Mouse (Mus musculus) midbrain, embryonic 15.5 days (tissue): ENCODE measurements around the gene Ctsl. TPM values are rescaled to one million over a fixed set of nuclear protein-coding genes. Genes with fewer than 3 reads are reported as not detected.
A peak's percentile ranks its signal among the peaks of the same experiment; 100 is the strongest.

Experiments
- ATAC-seq: fragments of 200-750 bp; cut with Nextera tagmentation; replicated peaks from 2 replicates; pipeline ENCODE4 v1.8.0; 2017; ENCODE audit warnings: moderate TSS enrichment
- H3K27ac ChIP-seq: fragments of 300-500 bp; sonication (generic); 2 replicates; pipeline ENCODE4 v1.5.1; 2015; ENCODE audit warnings: mild to moderate bottlenecking, inconsistent platforms
- H3K27me3 ChIP-seq: fragments of 300-500 bp; sonication (generic); replicated peaks from 2 replicates; pipeline ENCODE4 v1.6.1; 2015; ENCODE audit warnings: inconsistent platforms
- H3K36me3 ChIP-seq: fragments of 300-500 bp; sonication (generic); replicated peaks from 2 replicates; pipeline ENCODE4 v1.6.1; 2015; ENCODE audit warnings: inconsistent platforms
- H3K4me1 ChIP-seq: fragments of 300-500 bp; sonication (generic); 2 replicates; pipeline ENCODE4 v1.6.1; 2015; ENCODE audit warnings: inconsistent platforms
- H3K4me2 ChIP-seq: fragments of 300-500 bp; sonication (generic); 2 replicates; pipeline ENCODE4 v1.6.1; 2015; ENCODE audit warnings: inconsistent platforms, mild to moderate bottlenecking, moderate library complexity
- H3K4me3 ChIP-seq: fragments of 300-500 bp; sonication (generic); 2 replicates; pipeline ENCODE4 v1.5.1; 2015; ENCODE audit warnings: mild to moderate bottlenecking, inconsistent platforms
- H3K9ac ChIP-seq: fragments of 300-500 bp; sonication (generic); 2 replicates; pipeline ENCODE4 v1.6.1; 2015; ENCODE audit warnings: mild to moderate bottlenecking, inconsistent platforms
- H3K9me3 ChIP-seq: fragments of 300-500 bp; sonication (generic); 2 replicates; pipeline ENCODE4 v1.6.1; 2016; ENCODE audit warnings: inconsistent platforms
- WGBS: fragments of 180-500 bp; shearing (Covaris S2); methylation state at CpG from one replicate; pipeline ENCODE4 v1.1.7; 2015; ENCODE audit warnings: mixed read lengths; 5-methylcytosine and 5-hydroxymethylcytosine counted together
- polyA plus RNA-seq: library from polyadenylated mRNA; unstranded; fragments of >200 nt; fragmentation: Nextera tagmentation; extraction: Ambion mirVana; gene quantifications from 2 replicates; pipeline ENCODE4 v1.2.1, GENCODE M21; 2015

Gene Ctsl
- polyA plus RNA-seq, 1 experiment from 2014 or later, result 134 TPM

DNA sequence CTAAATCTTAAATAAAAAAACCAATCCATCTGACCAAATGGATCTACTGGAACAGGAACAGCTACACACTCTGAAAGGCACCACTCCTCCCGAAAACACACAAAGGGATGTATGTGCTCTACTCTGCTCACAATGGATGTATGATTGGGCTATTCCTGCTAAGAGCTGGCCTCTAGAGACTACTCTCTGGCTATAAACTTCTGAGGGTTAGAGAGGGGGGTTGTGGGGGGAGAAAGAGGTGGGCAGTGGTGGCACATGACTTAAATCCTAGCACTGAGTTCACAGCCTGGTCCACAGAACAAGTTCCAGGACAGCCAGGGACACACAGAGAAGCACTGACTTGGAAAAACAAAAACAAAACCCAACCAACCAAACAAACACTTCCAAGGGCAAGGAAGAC, 2.1 kb downstream of the Ctsl start:
- Histone ChIP-seq H3K4me3 (no peak overlapping the region), H3K27ac (no peak overlapping the region), H3K4me1 (peaks cover 14% of the 10 kb centered on the region), H3K4me2 (peak overlapping the region; percentile 93), H3K9me3 (no peaks in the 10 kb centered on the region), H3K36me3 (peaks cover 18% of the 10 kb centered on the region), H3K9ac (no peak overlapping the region), H3K27me3 (no peaks in the 10 kb centered on the region)
- no peak for ATAC-seq
- WGBS, result 93% methylated on average over 1 of the region's 1 CpGs

DNA sequence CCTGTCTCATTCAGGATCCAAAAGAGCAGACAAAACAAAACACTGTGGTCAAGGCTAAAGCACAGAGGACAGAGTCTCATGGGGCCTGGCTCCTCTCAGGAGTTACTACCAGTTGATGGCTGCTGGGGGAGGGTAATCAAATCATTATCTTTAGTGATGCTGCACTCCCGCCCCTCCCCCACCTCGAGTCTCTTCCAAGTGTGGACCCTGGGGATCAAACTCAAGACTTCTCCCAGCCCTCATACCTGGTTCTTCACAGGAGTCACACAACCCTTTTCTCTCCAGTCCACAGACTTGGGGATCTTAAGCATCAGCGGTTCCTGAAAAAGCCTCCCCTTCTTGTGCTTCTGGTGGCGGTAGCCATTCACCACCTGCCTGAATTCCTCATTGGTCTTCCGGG, 3.1 kb downstream of the Ctsl start:
- Histone ChIP-seq H3K27ac (no peak overlapping the region), H3K9me3 (no peaks in the 10 kb centered on the region), H3K4me1 (peaks cover 14% of the 10 kb centered on the region), H3K4me3 (no peak overlapping the region), H3K27me3 (no peaks in the 10 kb centered on the region), H3K4me2 (no peak overlapping the region), H3K9ac (no peak overlapping the region), H3K36me3 (peaks cover 19% of the 10 kb centered on the region)
- WGBS, result 96% methylated on average over 5 of the region's 5 CpGs
- ATAC-seq, result no peak

DNA sequence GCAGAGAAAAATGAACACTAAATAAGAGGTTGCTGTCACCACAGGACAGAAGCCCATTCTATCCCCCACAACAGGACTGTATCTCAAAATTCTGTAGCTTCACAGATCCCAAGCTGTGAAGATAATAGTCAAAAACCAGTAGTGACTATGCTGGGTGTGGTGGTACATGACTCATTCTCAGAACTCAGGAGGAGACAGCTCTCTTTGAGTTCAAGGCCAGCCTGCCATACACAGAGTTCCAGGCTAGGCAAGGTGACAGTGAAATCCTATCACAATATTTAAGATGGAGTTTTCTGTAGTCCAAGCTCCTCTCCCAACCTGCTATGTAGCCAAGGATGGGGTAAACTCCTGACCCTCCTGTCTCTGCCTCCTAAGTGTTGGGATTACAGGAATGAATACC, 5.4 kb downstream of the Ctsl start:
- Histone ChIP-seq H3K27me3 (no peaks in the 10 kb centered on the region), H3K4me3 (no peak overlapping the region), H3K4me1 (peaks cover 14% of the 10 kb centered on the region), H3K9me3 (no peaks in the 10 kb centered on the region), H3K4me2 (no peak overlapping the region), H3K36me3 (peaks cover 21% of the 10 kb centered on the region), H3K9ac (no peak overlapping the region), H3K27ac (no peak overlapping the region)
- no peak for ATAC-seq

DNA sequence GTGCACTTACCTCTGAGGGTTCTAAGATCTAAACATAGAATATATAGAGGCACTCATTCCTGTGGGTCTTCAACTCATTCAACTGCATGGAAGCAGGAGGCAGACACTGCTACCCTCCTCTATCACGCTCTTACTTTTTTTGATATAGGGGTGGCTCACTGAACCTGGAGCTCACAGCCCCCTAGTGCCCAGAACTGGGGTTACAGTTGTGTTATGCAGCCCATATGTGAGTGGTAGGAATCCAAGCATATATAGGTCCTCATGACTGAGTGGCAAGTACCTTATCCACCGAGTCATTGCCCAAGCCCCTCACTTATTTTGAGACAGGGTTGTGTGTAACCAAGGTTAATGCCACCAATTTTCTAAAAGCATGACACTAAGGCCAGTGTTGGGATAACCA, 6.4 kb downstream of the Ctsl start:
- H3K9ac ChIP-seq, result no peak overlapping the region
- no peak overlapping the region for H3K4me3 ChIP-seq
- no peak overlapping the region for H3K4me2 ChIP-seq
- H3K36me3 ChIP-seq, result peaks cover 21% of the 10 kb centered on the region
- WGBS, result 85% methylated on average over 2 of the region's 2 CpGs
- no peak overlapping the region for H3K27ac ChIP-seq
- no peaks in the 10 kb centered on the region for H3K9me3 ChIP-seq
- peaks cover 8% of the 10 kb centered on the region for H3K4me1 ChIP-seq
- no peak for ATAC-seq
- H3K27me3 ChIP-seq, result no peaks in the 10 kb centered on the region

DNA sequence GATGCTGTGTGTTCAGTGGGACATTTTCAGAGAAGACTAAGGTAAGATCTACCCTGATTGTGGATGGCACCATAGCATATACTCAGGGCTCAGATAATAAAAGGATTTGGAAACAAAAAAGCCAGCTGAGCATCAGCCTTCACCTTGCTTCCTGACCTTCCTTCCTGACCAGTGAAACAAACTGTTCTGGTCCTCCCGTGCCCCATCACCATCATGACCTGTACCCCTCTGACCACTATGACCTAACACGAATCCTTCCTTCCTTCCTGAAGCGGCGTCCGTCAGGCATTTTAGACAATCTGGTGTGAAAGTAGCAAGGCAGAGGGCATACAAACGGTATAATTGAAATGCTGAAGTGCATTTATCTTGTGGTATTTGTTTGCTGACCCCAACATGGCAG, 8.6 kb downstream of the Ctsl start:
- Histone ChIP-seq H3K27ac (no peak overlapping the region), H3K9me3 (no peaks in the 10 kb centered on the region), H3K36me3 (peaks cover 16% of the 10 kb centered on the region), H3K4me2 (no peak overlapping the region), H3K4me1 (no peaks in the 10 kb centered on the region), H3K27me3 (no peaks in the 10 kb centered on the region), H3K4me3 (no peak overlapping the region), H3K9ac (no peak overlapping the region)
- 85% methylated on average over 6 of the region's 6 CpGs for WGBS
- 0 out of 2 replicates have a peak, but pooled peaks have one; percentile 11 for ATAC-seq

DNA sequence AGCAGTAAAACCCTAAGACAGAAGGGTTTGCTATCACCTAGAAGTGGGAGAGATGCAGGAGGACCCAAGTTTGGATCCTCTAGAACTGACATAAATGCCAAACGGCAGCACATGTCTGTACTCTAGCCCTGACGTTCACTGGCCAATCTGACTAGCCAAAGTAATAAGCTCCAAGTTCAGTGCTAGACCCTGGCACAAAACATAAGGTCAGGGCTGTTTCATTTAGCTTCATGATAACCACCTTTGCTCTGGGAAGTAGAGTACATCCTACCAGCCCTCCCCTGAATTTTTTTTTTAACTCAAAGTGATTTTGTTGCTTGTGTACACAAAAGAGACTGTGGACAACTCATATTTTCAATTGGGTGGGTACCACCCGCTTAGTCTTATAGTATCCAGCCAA, 9.7 kb downstream of the Ctsl start:
- no peak overlapping the region for H3K4me3 ChIP-seq
- 88% methylated on average over 3 of the region's 3 CpGs for WGBS
- H3K9me3 ChIP-seq, result no peaks in the 10 kb centered on the region
- no peak overlapping the region for H3K27ac ChIP-seq
- peaks cover 12% of the 10 kb centered on the region for H3K36me3 ChIP-seq
- no peak overlapping the region for H3K9ac ChIP-seq
- no peaks in the 10 kb centered on the region for H3K27me3 ChIP-seq
- no peaks in the 10 kb centered on the region for H3K4me1 ChIP-seq
- no peak for ATAC-seq
- no peak overlapping the region for H3K4me2 ChIP-seq

DNA sequence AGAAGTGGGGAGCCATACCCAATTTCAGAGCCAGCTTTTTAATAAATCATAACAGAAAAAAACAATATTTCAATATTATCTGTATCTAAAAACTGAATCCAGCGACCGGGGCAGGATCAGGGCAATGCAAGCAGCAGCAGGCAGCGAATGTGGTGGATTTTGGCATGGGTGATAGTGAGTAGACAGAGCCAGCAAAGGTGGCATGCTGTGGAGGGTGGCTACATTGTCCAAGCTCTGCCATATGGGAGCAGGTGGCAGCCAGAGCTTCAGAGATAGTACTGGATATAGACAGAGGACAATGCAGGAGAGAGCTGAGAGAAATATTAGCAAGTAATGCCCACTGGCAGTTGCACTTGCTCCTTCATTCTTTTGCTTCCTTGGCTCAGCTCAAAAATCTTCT, 11.0 kb downstream of the Ctsl start:
- WGBS, result 93% methylated on average over 3 of the region's 3 CpGs
- Histone ChIP-seq H3K4me2 (no peak overlapping the region), H3K9me3 (no peaks in the 10 kb centered on the region), H3K36me3 (peaks cover 11% of the 10 kb centered on the region), H3K27me3 (no peaks in the 10 kb centered on the region), H3K27ac (no peak overlapping the region), H3K4me3 (no peak overlapping the region), H3K4me1 (no peaks in the 10 kb centered on the region), H3K9ac (no peak overlapping the region)
- ATAC-seq, result no peak

DNA sequence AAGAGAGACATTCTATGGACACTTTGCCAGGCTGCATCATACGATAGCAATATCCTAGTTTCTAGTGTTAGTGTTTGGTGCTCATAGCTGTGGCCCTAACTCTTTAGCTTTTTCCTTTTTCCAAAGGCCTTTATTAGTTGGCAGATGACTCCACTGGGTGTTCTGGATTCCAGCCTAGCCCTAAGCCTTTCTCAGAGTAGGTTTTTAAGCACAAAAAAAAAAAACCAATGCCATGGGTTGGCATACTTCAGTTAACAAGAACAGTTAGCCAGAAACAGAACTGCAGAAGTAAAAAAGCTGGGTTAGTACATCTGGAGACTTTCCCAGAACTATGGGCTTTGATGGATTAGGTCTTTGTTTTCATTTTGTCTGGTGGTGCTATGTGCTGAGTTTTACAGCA, 12.2 kb downstream of the Ctsl start:
- Histone ChIP-seq H3K9me3 (no peaks in the 10 kb centered on the region), H3K27me3 (no peaks in the 10 kb centered on the region), H3K4me1 (no peaks in the 10 kb centered on the region), H3K4me2 (no peak overlapping the region), H3K27ac (no peak overlapping the region), H3K9ac (no peak overlapping the region), H3K36me3 (0 out of 2 replicates have a peak, but pooled peaks cover 3% of the 10 kb centered on the region), H3K4me3 (no peak overlapping the region)
- WGBS, result 92% methylated on average over 1 of the region's 1 CpGs
- ATAC-seq, result no peak

DNA sequence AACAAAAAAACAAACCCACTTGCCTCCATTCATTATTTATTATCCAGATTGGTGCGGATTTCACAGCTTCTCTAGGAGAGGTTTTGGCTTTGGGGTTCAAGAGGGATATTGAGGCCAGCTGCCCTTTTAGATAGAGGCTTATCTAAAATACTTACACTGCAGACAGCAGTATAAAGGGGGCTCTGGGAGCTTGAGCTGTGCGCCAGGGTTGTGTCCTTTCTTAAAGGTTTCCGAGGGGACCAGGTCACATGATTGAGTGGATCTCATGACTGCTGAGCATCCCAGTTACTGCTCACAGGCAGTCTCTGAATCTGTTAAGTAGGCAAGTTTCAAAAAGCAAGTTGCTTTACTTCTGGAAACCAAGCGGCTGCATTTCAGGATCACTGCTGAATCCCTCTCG, 13.3 kb downstream of the Ctsl start:
- WGBS, result 63% methylated on average over 5 of the region's 5 CpGs
- no peak for ATAC-seq
- Histone ChIP-seq H3K9me3 (no peaks in the 10 kb centered on the region), H3K4me1 (no peaks in the 10 kb centered on the region), H3K27ac (no peak overlapping the region), H3K9ac (no peak overlapping the region), H3K4me3 (no peak overlapping the region), H3K4me2 (no peak overlapping the region), H3K27me3 (no peaks in the 10 kb centered on the region), H3K36me3 (no peaks in the 10 kb centered on the region)

DNA sequence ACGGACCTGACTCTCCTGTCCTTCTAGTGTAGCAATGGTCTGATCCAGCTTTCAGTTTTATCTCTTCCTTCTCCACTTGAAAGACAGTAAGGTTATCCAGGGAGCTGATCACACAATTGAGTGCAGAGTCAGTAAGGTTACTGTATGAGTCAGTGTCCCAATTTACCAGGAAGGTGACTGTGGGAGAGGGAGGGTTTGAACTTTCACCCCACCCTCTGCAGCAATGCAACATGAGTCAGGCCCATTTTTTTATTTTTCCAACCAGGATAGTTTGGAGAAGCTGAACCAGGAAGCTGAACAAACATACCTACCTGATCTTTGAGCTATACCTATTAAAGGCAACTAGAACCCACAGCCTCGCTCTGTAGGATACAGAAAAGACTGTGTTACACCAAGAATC, 21.2 kb downstream of the Ctsl start:
- Histone ChIP-seq H3K9ac (no peak overlapping the region), H3K4me2 (no peak overlapping the region), H3K27me3 (no peaks in the 10 kb centered on the region), H3K9me3 (no peaks in the 10 kb centered on the region), H3K27ac (no peak overlapping the region), H3K36me3 (no peaks in the 10 kb centered on the region), H3K4me3 (no peak overlapping the region), H3K4me1 (no peaks in the 10 kb centered on the region)
- no peak for ATAC-seq
- 74% methylated on average over 2 of the region's 2 CpGs for WGBS

DNA sequence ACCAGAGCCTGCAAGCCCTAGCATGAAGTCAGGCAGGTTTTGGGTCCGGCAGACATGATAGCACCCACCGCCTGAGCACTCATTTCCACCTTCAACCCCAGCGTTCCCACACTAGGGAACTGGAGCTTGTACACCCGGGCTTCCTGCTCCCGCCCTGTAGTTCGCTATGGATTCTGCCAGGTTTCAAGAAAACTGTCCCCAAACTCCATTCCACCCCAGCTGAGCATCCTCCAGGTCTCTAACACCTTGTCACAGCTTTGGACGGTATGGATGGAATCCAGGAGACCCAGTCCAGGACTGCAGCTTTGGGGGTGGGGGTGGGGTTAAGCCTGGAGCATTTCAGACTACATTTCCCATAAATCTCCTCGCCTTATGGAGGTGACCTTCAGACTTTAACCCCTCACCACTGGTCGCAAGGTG, 26.6 kb downstream of the Ctsl start:
- H3K27me3 ChIP-seq, result no peaks in the 10 kb centered on the region
- peak overlapping the region; percentile 53 for H3K9ac ChIP-seq
- H3K4me2 ChIP-seq, result peak overlapping the region; percentile 71
- H3K4me1 ChIP-seq, result 0 out of 2 replicates have a peak, but pooled peaks cover 5% of the 10 kb centered on the region
- H3K27ac ChIP-seq, result no peak overlapping the region
- no peaks in the 10 kb centered on the region for H3K9me3 ChIP-seq
- 5% methylated on average over 9 of the region's 9 CpGs for WGBS
- H3K36me3 ChIP-seq, result no peaks in the 10 kb centered on the region
- peak overlapping the region; percentile 49 for H3K4me3 ChIP-seq
- ATAC-seq, result peak; percentile 93

DNA sequence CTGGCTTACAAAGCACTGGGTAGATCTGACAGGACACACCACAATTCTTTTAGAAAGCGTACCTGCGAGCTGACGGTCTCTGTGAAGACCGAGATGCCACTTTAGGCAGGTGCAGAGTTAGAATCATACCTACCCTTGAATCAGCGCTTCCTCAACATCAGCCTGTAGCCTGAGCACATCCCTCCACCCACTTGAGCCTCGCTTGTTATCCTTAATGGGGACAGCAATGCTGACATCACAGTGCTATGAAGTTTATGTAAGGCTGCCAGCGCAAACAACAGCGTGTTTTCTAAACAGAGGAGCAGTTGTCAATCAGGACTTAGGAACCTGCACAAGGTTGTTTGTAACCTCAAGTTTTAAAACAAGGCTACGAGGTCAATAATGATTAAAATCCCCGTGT, 27.1 kb downstream of the Ctsl start:
- WGBS, result 20% methylated on average over 10 of the region's 10 CpGs

DNA sequence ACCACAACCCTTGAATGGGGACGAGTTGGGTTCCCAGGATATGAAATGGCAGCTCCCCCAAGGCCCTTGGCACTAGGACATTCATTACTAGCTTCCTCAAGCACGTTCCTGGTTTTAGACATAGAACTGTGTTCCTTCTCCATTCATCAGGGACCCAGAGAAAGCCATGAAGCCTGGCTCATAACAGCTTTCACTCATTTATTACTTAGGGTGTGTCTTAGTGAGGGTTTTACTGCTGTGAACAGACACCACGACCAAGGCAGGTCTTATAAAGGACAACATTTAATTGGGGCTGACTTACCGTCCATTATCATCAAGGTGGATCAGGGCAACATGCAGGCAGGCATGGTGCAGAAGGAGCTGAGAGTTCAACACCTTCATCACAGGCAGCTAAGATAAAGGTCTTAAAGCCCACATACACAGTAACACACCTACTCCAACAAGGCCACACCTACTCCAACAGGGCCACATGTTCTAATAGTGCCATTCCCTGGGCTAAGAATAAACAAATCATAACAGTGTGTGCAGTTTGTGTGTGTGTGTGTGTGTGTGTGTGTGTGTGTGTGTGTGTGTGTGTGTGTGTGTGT, 35.1 kb downstream of the Ctsl start:
- 71% methylated on average over 4 of the region's 4 CpGs for WGBS
- no peaks in the 10 kb centered on the region for H3K9me3 ChIP-seq
- ATAC-seq, result no peak
- H3K4me3 ChIP-seq, result no peak overlapping the region
- no peaks in the 10 kb centered on the region for H3K36me3 ChIP-seq
- no peak overlapping the region for H3K27ac ChIP-seq
- no peak overlapping the region for H3K9ac ChIP-seq
- H3K27me3 ChIP-seq, result no peaks in the 10 kb centered on the region
- H3K4me2 ChIP-seq, result no peak overlapping the region
- H3K4me1 ChIP-seq, result no peaks in the 10 kb centered on the region

More for the DNA sequence above, 27.1 kb downstream of the Ctsl start:
- 0 out of 2 replicates have a peak, but pooled peaks cover 5% of the 10 kb centered on the region for H3K4me1 ChIP-seq
- H3K4me2 ChIP-seq, result peak overlapping the region; percentile 71
- H3K9ac ChIP-seq, result peak overlapping the region; percentile 53
- H3K9me3 ChIP-seq, result no peaks in the 10 kb centered on the region
- H3K27me3 ChIP-seq, result no peaks in the 10 kb centered on the region
- peak overlapping the region; percentile 49 for H3K4me3 ChIP-seq
- H3K27ac ChIP-seq, result no peak overlapping the region
- ATAC-seq, result peak; percentile 75
- no peaks in the 10 kb centered on the region for H3K36me3 ChIP-seq
